Mouse (Mus musculus): ENCODE results near the gene Fam19a3. TPM values are rescaled to one million over a fixed set of nuclear protein-coding genes. Genes with fewer than 3 reads are reported as not detected.
A peak's percentile ranks its signal among the peaks of the same experiment; 100 is the strongest.
"Not testable (repeated sequence)": the region's sequence is repeated elsewhere in the genome, so short reads cannot be mapped to it uniquely, and the experiment has no call there.

The Fam19a3 gene
- polyA plus RNA-seq, 1 experiment from 2014 or later: 1.8 TPM

GRCm38 (mm10) chr3:104773301-104773700 is 8.3 kb downstream of the Fam19a3 start:
- WGBS: 80% methylated on average over 7 of the region's 7 CpGs
- Histone ChIP-seq H3K27me3 (ENCODE audit: control insufficient read depth, insufficient read depth, low read length) (peaks cover 19% of the 10 kb centered on the region), H3K9ac (ENCODE audit: low read length) (no peak overlapping the region), H3K27ac (ENCODE audit: low read length) (no peak overlapping the region), H3K36me3 (ENCODE audit: control insufficient read depth, insufficient read depth) (no peaks in the 10 kb centered on the region), H3K9me3 (replicated peaks; ENCODE audit: control insufficient read depth, low read length) (no peaks in the 10 kb centered on the region), H3K4me1 (ENCODE audit: control insufficient read depth, insufficient read depth, low read length) (peaks cover 5% of the 10 kb centered on the region; the same call in 1 of the 2 replicates), H3K4me2 (ENCODE audit: low read depth, low read length) (no peak overlapping the region), H3K4me3 (ENCODE audit: low read length) (no peak overlapping the region)
- ATAC-seq (replicated peaks; ENCODE audit: extremely low read depth, insufficient read depth, low FRiP score): no peak

GRCm38 (mm10) chr3:104771460-104771859 is 10.2 kb downstream of the Fam19a3 start:
- Histone ChIP-seq H3K4me2 (ENCODE audit: low read depth, low read length) (no peak overlapping the region), H3K36me3 (ENCODE audit: control insufficient read depth, insufficient read depth) (no peaks in the 10 kb centered on the region), H3K9me3 (replicated peaks; ENCODE audit: control insufficient read depth, low read length) (no peaks in the 10 kb centered on the region), H3K9ac (ENCODE audit: low read length) (no peak overlapping the region), H3K27ac (ENCODE audit: low read length) (no peak overlapping the region), H3K4me1 (ENCODE audit: control insufficient read depth, insufficient read depth, low read length) (no peaks in the 10 kb centered on the region), H3K4me3 (ENCODE audit: low read length) (no peak overlapping the region), H3K27me3 (ENCODE audit: control insufficient read depth, insufficient read depth, low read length) (peaks cover 7% of the 10 kb centered on the region)
- ATAC-seq (replicated peaks; ENCODE audit: extremely low read depth, insufficient read depth, low FRiP score): no peak
- 53% methylated on average over 6 of the region's 6 CpGs for WGBS

- Histone ChIP-seq H3K27ac (ENCODE audit: low read length) (no peak overlapping the region), H3K4me2 (ENCODE audit: low read depth, low read length) (no peak overlapping the region), H3K9ac (ENCODE audit: low read length) (no peak overlapping the region), H3K4me3 (ENCODE audit: low read length) (no peak overlapping the region), H3K36me3 (ENCODE audit: control insufficient read depth, insufficient read depth) (no peaks in the 10 kb centered on the region), H3K27me3 (ENCODE audit: control insufficient read depth, insufficient read depth, low read length) (peaks cover 2% of the 10 kb centered on the region; the same call in 1 of the 2 replicates), H3K9me3 (replicated peaks; ENCODE audit: control insufficient read depth, low read length) (no peaks in the 10 kb centered on the region), H3K4me1 (ENCODE audit: control insufficient read depth, insufficient read depth, low read length) (no peaks in the 10 kb centered on the region)
- WGBS: 51% methylated on average over 3 of the region's 3 CpGs
- ATAC-seq (replicated peaks; ENCODE audit: extremely low read depth, insufficient read depth, low FRiP score): no peak
Observed at GRCm38 (mm10) chr3:104770918-104771317, 10.7 kb downstream of the Fam19a3 start.

- no peak overlapping the region for H3K9ac ChIP-seq (ENCODE audit: low read length)
- no peaks in the 10 kb centered on the region for H3K9me3 ChIP-seq (replicated peaks; ENCODE audit: control insufficient read depth, low read length)
- H3K4me3 ChIP-seq (ENCODE audit: low read length): no peak overlapping the region
- no peak overlapping the region for H3K4me2 ChIP-seq (ENCODE audit: low read depth, low read length)
- WGBS: 52% methylated on average over 10 of the region's 10 CpGs
- no peaks in the 10 kb centered on the region for H3K27me3 ChIP-seq (ENCODE audit: control insufficient read depth, insufficient read depth, low read length)
- ATAC-seq (replicated peaks; ENCODE audit: extremely low read depth, insufficient read depth, low FRiP score): no peak
- no peaks in the 10 kb centered on the region for H3K36me3 ChIP-seq (ENCODE audit: control insufficient read depth, insufficient read depth)
- H3K4me1 ChIP-seq (ENCODE audit: control insufficient read depth, insufficient read depth, low read length): no peaks in the 10 kb centered on the region
- no peak overlapping the region for H3K27ac ChIP-seq (ENCODE audit: low read length)
Observed at GRCm38 (mm10) chr3:104770035-104770434, 11.6 kb downstream of the Fam19a3 start.

GRCm38 (mm10) chr3:104769135-104769534 is 12.5 kb downstream of the Fam19a3 start:
- Histone ChIP-seq H3K4me3 (ENCODE audit: low read length) (no peak overlapping the region), H3K9ac (ENCODE audit: low read length) (no peak overlapping the region), H3K27ac (ENCODE audit: low read length) (no peak overlapping the region), H3K4me1 (ENCODE audit: control insufficient read depth, insufficient read depth, low read length) (no peaks in the 10 kb centered on the region), H3K9me3 (replicated peaks; ENCODE audit: control insufficient read depth, low read length) (no peaks in the 10 kb centered on the region), H3K4me2 (ENCODE audit: low read depth, low read length) (no peak overlapping the region), H3K36me3 (ENCODE audit: control insufficient read depth, insufficient read depth) (no peaks in the 10 kb centered on the region), H3K27me3 (ENCODE audit: control insufficient read depth, insufficient read depth, low read length) (no peaks in the 10 kb centered on the region)
- no peak for ATAC-seq (replicated peaks; ENCODE audit: extremely low read depth, insufficient read depth, low FRiP score)
- WGBS: 53% methylated on average over 3 of the region's 3 CpGs

GRCm38 (mm10) chr3:104767716-104768115 is 13.9 kb downstream of the Fam19a3 start:
- Histone ChIP-seq H3K27me3 (ENCODE audit: control insufficient read depth, insufficient read depth, low read length) (no peaks in the 10 kb centered on the region), H3K4me1 (ENCODE audit: control insufficient read depth, insufficient read depth, low read length) (no peaks in the 10 kb centered on the region), H3K4me3 (ENCODE audit: low read length) (no peak overlapping the region), H3K9ac (ENCODE audit: low read length) (no peak overlapping the region), H3K4me2 (ENCODE audit: low read depth, low read length) (no peak overlapping the region), H3K9me3 (replicated peaks; ENCODE audit: control insufficient read depth, low read length) (no peaks in the 10 kb centered on the region), H3K27ac (ENCODE audit: low read length) (no peak overlapping the region), H3K36me3 (ENCODE audit: control insufficient read depth, insufficient read depth) (no peaks in the 10 kb centered on the region)
- 79% methylated on average over 4 of the region's 4 CpGs for WGBS
- no peak for ATAC-seq (replicated peaks; ENCODE audit: extremely low read depth, insufficient read depth, low FRiP score)

- Histone ChIP-seq H3K4me2 (ENCODE audit: low read depth, low read length) (no peak overlapping the region), H3K36me3 (ENCODE audit: control insufficient read depth, insufficient read depth) (no peaks in the 10 kb centered on the region), H3K9me3 (replicated peaks; ENCODE audit: control insufficient read depth, low read length) (no peaks in the 10 kb centered on the region), H3K27me3 (ENCODE audit: control insufficient read depth, insufficient read depth, low read length) (no peaks in the 10 kb centered on the region), H3K4me3 (ENCODE audit: low read length) (no peak overlapping the region), H3K9ac (ENCODE audit: low read length) (no peak overlapping the region), H3K4me1 (ENCODE audit: control insufficient read depth, insufficient read depth, low read length) (no peaks in the 10 kb centered on the region; the same call in 1 of the 2 replicates), H3K27ac (ENCODE audit: low read length) (no peak overlapping the region)
- no peak for ATAC-seq (replicated peaks; ENCODE audit: extremely low read depth, insufficient read depth, low FRiP score)
- 57% methylated on average over 2 of the region's 2 CpGs for WGBS
Observed at GRCm38 (mm10) chr3:104767141-104767540, 14.5 kb downstream of the Fam19a3 start.

GRCm38 (mm10) chr3:104765021-104765420 is 16.6 kb downstream of the Fam19a3 start:
- no peak overlapping the region for H3K4me2 ChIP-seq (ENCODE audit: low read depth, low read length)
- H3K4me3 ChIP-seq (ENCODE audit: low read length): no peak overlapping the region
- no peak overlapping the region for H3K27ac ChIP-seq (ENCODE audit: low read length)
- no peak for ATAC-seq (replicated peaks; ENCODE audit: extremely low read depth, insufficient read depth, low FRiP score)
- H3K36me3 ChIP-seq (ENCODE audit: control insufficient read depth, insufficient read depth): no peaks in the 10 kb centered on the region
- peaks cover 2% of the 10 kb centered on the region; the same call in 1 of the 2 replicates for H3K4me1 ChIP-seq (ENCODE audit: control insufficient read depth, insufficient read depth, low read length)
- H3K9me3 ChIP-seq (replicated peaks; ENCODE audit: control insufficient read depth, low read length): no peaks in the 10 kb centered on the region
- 21% methylated on average over 4 of the region's 4 CpGs for WGBS
- H3K27me3 ChIP-seq (ENCODE audit: control insufficient read depth, insufficient read depth, low read length): no peaks in the 10 kb centered on the region
- no peak overlapping the region for H3K9ac ChIP-seq (ENCODE audit: low read length)

GRCm38 (mm10) chr3:104762103-104762863 is 19.4 kb downstream of the Fam19a3 start:
- H3K9me3 ChIP-seq (replicated peaks; ENCODE audit: control insufficient read depth, low read length); ATAC-seq (replicated peaks; ENCODE audit: extremely low read depth, insufficient read depth, low FRiP score); H3K4me1 ChIP-seq (ENCODE audit: control insufficient read depth, insufficient read depth, low read length); H3K4me3 ChIP-seq (ENCODE audit: low read length); H3K36me3 ChIP-seq (ENCODE audit: control insufficient read depth, insufficient read depth); H3K9ac ChIP-seq (ENCODE audit: low read length); H3K27ac ChIP-seq (ENCODE audit: low read length); H3K27me3 ChIP-seq (ENCODE audit: control insufficient read depth, insufficient read depth, low read length): not testable (repeated sequence)
- 30% methylated on average over 19 of the region's 20 CpGs for WGBS
- H3K4me2 ChIP-seq (ENCODE audit: low read depth, low read length): peak overlapping the region; percentile 9; the same call in 1 of the 2 replicates
